Mouse (Mus musculus) erythroblast, embryonic 14.5 days (primary cell): Measurements from ENCODE around the gene Ear10.
"Not testable (repeated sequence)": the region's sequence is repeated elsewhere in the genome, so short reads cannot be mapped to it uniquely, and the experiment has no call there.

ENCODE experiments used
- GATA1 ChIP-seq: IDR thresholded peaks from 2 replicates; pipeline ENCODE4 v1.6.1; 2012; ENCODE audit warnings: low read length, inconsistent platforms, mixed read lengths
- TAL1 ChIP-seq: IDR thresholded peaks from 3 replicates; pipeline ENCODE4 v1.6.1; 2012; ENCODE audit warnings: low read length, inconsistent platforms, mixed read lengths

GRCm38 (mm10) chr14:43879966-43880545 is 43.3 kb downstream of the Ear10 start:
- not testable (repeated sequence) for TF ChIP-seq GATA1, TAL1
